8 mouse cellular contexts compared by ENCODE assay signal in genomic region chr8:69919010-69919409, GRCm38 (mm10). TPM values are rescaled to one million over a fixed set of nuclear protein-coding genes. Genes with fewer than 3 reads are reported as not detected.
DNase-seq lines count a peak whose midpoint lies in the region; ATAC-seq and TF ChIP-seq lines count a peak whose summit lies in the region.

No protein-coding gene starts in this region.

- H3K36me3 ChIP-seq in G1E (replicated peaks), result peaks cover 95% of the 10 kb centered on the region
- peaks cover 19% of the 10 kb centered on the region for H3K36me3 ChIP-seq in forebrain, embryonic 15.5 days
- peaks cover 31% of the 10 kb centered on the region for H3K36me3 ChIP-seq in neural tube, embryonic 15.5 days

- peaks cover 55% of the 10 kb centered on the region for H3K4me1 ChIP-seq in G1E (ENCODE audit: insufficient read depth, low read depth, low read length)
- peaks cover 16% of the 10 kb centered on the region for H3K4me1 ChIP-seq in forebrain, embryonic 15.5 days
- H3K4me1 ChIP-seq in lung, adult 2 months (ENCODE audit: control insufficient read depth, insufficient read depth, low read length), result peaks cover 16% of the 10 kb centered on the region
- peaks cover 18% of the 10 kb centered on the region for H3K4me1 ChIP-seq in neural tube, embryonic 15.5 days

- peak; percentile 85 for TF ChIP-seq CTCF in G1E (IDR thresholded peaks at IDR 0.05; ENCODE audit: low read depth, low read length)
- TF ChIP-seq CTCF in lung, adult 2 months (IDR thresholded peaks at IDR 0.05; ENCODE audit: insufficient read depth, low read length), result peak; percentile 40; the same call in 1 of the 2 replicates

- H3K4me3 ChIP-seq in G1E (ENCODE audit: low read depth, low read length), result no peak overlapping the region
- H3K4me3 ChIP-seq in forebrain, embryonic 15.5 days, result no peak overlapping the region
- H3K4me3 ChIP-seq in lung, adult 2 months (replicated peaks; ENCODE audit: extremely low read depth, low read depth, low read length), result no peak overlapping the region
- H3K4me3 ChIP-seq in neural tube, embryonic 15.5 days (replicated peaks), result no peak overlapping the region

- H3K27me3 ChIP-seq in G1E (ENCODE audit: insufficient read depth, low read length), result no peaks in the 10 kb centered on the region
- no peaks in the 10 kb centered on the region for H3K27me3 ChIP-seq in forebrain, embryonic 15.5 days
- H3K27me3 ChIP-seq in neural tube, embryonic 15.5 days (replicated peaks), result no peaks in the 10 kb centered on the region

- DNase-seq in G1E (ENCODE audit: low spot score), result peak; percentile 65
- DNase-seq in cerebellum, adult 11 months, result peak; percentile 73
- peak; percentile 87 for DNase-seq in heart, postnatal 4 days
- peak; percentile 67 to 92 for DNase-seq in layer of hippocampus, adult 18-20 months (ENCODE audit: low spot score in 2 of 2)
- DNase-seq in lung, adult 2 months, result peak; percentile 68
- DNase-seq in testis, postnatal 14 days (ENCODE audit: low spot score), result peak; percentile 50

- no peak overlapping the region for H3K27ac ChIP-seq in forebrain, embryonic 15.5 days (replicated peaks)
- H3K27ac ChIP-seq in neural tube, embryonic 15.5 days (replicated peaks), result no peak overlapping the region

- no peak for TF ChIP-seq POLR2A in lung, adult 2 months (IDR thresholded peaks at IDR 0.05; ENCODE audit: borderline replicate concordance, extremely low read depth, low read depth, low read length)

- H3K9me3 ChIP-seq in G1E (replicated peaks), result no peaks in the 10 kb centered on the region
- no peaks in the 10 kb centered on the region for H3K9me3 ChIP-seq in forebrain, embryonic 15.5 days
- H3K9me3 ChIP-seq in neural tube, embryonic 15.5 days (replicated peaks), result no peaks in the 10 kb centered on the region

- ATAC-seq in G1E (ENCODE audit: extremely low read depth, insufficient number of reproducible peaks, low FRiP score, poor library complexity, severe bottlenecking), result peak; percentile 51
- ATAC-seq in forebrain, embryonic 15.5 days (replicated peaks), result peak; percentile 71
- peak; percentile 75 for ATAC-seq in neural tube, embryonic 15.5 days (ENCODE audit: low FRiP score)

- no peak overlapping the region for H3K9ac ChIP-seq in forebrain, embryonic 15.5 days (replicated peaks)
- no peak overlapping the region for H3K9ac ChIP-seq in neural tube, embryonic 15.5 days (replicated peaks)

- no peak overlapping the region for H3K4me2 ChIP-seq in forebrain, embryonic 15.5 days (replicated peaks)
- H3K4me2 ChIP-seq in neural tube, embryonic 15.5 days, result no peak overlapping the region

- 81% methylated on average over 1 of the region's 1 CpGs for WGBS in forebrain, embryonic 15.5 days
- WGBS in lung, adult 2 months, result 25% methylated on average over 1 of the region's 1 CpGs
- 67% methylated on average over 1 of the region's 1 CpGs for WGBS in neural tube, embryonic 15.5 days

RNA-seq across cellular contexts. Expression of gene Yjefn3, which starts 16.5 kb away (rescaled TPM):
- 7.3 TPM in 1 of 2 replicates, not detected in the other for total RNA-seq in G1E (2014; fragmentation: Nextera tagmentation)
- 2.1 TPM in 2 replicates for total RNA-seq in G1E (2017)
- 1.8 and 2.3 TPM in 2 replicates for polyA plus RNA-seq in G1E (2012)
- polyA plus RNA-seq in forebrain, embryonic 15.5 days (2015; fragmentation: Nextera tagmentation; extraction: Ambion mirVana), result 8.9 and 9.0 TPM in 2 replicates
- 1 to 10 TPM; 6.2 to 8.6 TPM for total RNA-seq in heart, postnatal 4 days (2021)
- total RNA-seq in layer of hippocampus, adult 18-20 months (2021), result 10 to 100 TPM; 37.5 to 39.6 TPM
- 3.5 and 5.3 TPM in 2 replicates for polyA plus RNA-seq in lung, adult 2 months (2012; rRNA removed)
- polyA plus RNA-seq in neural tube, embryonic 15.5 days (2015; fragmentation: Nextera tagmentation; extraction: Ambion mirVana), result 11.8 and 15.6 TPM in 2 replicates

RNA-seq across cellular contexts. Expression of gene Ndufa13, which starts 16.7 kb away (rescaled TPM):
- total RNA-seq in G1E (2014; fragmentation: Nextera tagmentation), result 64.6 and 85.0 TPM in 2 replicates
- 111 and 124 TPM in 2 replicates for total RNA-seq in G1E (2017)
- 119 and 158 TPM in 2 replicates for polyA plus RNA-seq in G1E (2012)
- polyA plus RNA-seq in forebrain, embryonic 15.5 days (2015; fragmentation: Nextera tagmentation; extraction: Ambion mirVana), result 173 and 179 TPM in 2 replicates
- total RNA-seq in heart, postnatal 4 days (2021), result 100 to 1,000 TPM; 286 to 326 TPM
- total RNA-seq in layer of hippocampus, adult 18-20 months (2021), result 100 to 1,000 TPM; 154 to 158 TPM
- polyA plus RNA-seq in lung, adult 2 months (2012; rRNA removed), result 96.8 and 103 TPM in 2 replicates
- 190 and 209 TPM in 2 replicates for polyA plus RNA-seq in neural tube, embryonic 15.5 days (2015; fragmentation: Nextera tagmentation; extraction: Ambion mirVana)

RNA-seq across cellular contexts. Expression of gene Tssk6, which starts 17.0 kb away (rescaled TPM):
- not detected in 2 replicates for total RNA-seq in G1E (2014; fragmentation: Nextera tagmentation)
- 0.22 TPM in 1 of 2 replicates, not detected in the other for total RNA-seq in G1E (2017)
- 0.12 and 0.15 TPM in 2 replicates for polyA plus RNA-seq in G1E (2012)
- 3.4 and 3.8 TPM in 2 replicates for polyA plus RNA-seq in forebrain, embryonic 15.5 days (2015; fragmentation: Nextera tagmentation; extraction: Ambion mirVana)
- under 1 TPM in 1 of 2 experiments, not detected in 1; 0.33 TPM for total RNA-seq in heart, postnatal 4 days (2021)
- under 1 TPM; 0.25 to 0.33 TPM for total RNA-seq in layer of hippocampus, adult 18-20 months (2021)
- 0.70 and 1.0 TPM in 2 replicates for polyA plus RNA-seq in lung, adult 2 months (2012; rRNA removed)
- 4.3 TPM in 2 replicates for polyA plus RNA-seq in neural tube, embryonic 15.5 days (2015; fragmentation: Nextera tagmentation; extraction: Ambion mirVana)

RNA-seq across cellular contexts. Expression of gene Cilp2, which starts 31.5 kb away (rescaled TPM):
- total RNA-seq in G1E (2014; fragmentation: Nextera tagmentation) (not detected in 2 replicates), G1E (2017) (under 0.01 TPM in 1 of 2 replicates, not detected in the other)
- 0.01 and 0.03 TPM in 2 replicates for polyA plus RNA-seq in G1E (2012)
- polyA plus RNA-seq in forebrain, embryonic 15.5 days (2015; fragmentation: Nextera tagmentation; extraction: Ambion mirVana), result 3.6 and 4.0 TPM in 2 replicates
- under 1 TPM; 0.50 to 0.74 TPM for total RNA-seq in heart, postnatal 4 days (2021)
- under 1 TPM; 0.48 to 0.59 TPM for total RNA-seq in layer of hippocampus, adult 18-20 months (2021)
- 3.1 TPM in 2 replicates for polyA plus RNA-seq in lung, adult 2 months (2012; rRNA removed)
- polyA plus RNA-seq in neural tube, embryonic 15.5 days (2015; fragmentation: Nextera tagmentation; extraction: Ambion mirVana), result 5.3 and 6.0 TPM in 2 replicates
